In the genomic region with DNA sequence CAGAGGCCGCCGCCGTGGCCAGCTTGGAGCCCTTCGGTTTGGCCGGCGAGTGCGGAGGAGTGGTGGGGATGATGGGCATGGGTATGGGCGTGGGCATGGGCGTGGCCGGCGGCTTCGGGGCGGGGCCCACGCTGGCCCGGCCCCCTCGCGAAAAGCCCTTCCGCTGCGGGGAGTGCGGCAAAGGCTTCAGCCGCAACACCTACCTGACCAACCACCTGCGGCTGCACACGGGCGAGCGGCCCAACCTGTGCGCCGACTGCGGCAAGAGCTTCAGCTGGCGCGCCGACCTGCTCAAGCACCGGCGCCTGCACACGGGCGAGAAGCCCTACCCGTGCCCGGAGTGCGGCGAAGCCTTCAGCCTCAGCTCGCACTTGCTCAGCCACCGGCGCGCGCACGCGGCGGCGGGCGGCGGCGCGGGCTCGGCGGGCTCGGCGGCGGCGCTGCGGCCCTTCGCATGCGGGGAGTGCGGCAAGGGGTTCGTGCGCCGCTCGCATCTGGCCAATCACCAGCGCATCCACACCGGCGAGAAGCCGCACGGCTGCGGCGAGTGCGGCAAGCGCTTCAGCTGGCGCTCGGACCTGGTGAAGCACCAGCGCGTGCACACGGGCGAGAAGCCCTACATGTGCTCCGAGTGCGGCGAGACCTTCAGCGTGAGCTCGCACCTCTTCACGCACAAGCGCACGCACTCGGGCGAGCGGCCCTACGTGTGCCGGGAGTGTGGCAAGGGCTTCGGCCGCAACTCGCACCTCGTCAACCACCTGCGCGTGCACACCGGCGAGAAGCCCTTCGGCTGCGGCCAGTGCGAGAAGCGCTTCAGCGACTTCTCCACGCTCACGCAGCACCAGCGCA, we compare ENCODE assay signal across 7 mouse cellular contexts. TPM values are rescaled to one million over a fixed set of nuclear protein-coding genes. Genes with fewer than 3 reads are reported as not detected.
DNase-seq lines count a peak whose midpoint lies in the region; ATAC-seq lines count a peak whose summit lies in the region.

No protein-coding gene starts in this region.

- no peaks in the 10 kb centered on the region for H3K9me3 ChIP-seq in intestine, embryonic 16.5 days (ENCODE audit: control insufficient read depth, low read length)
- H3K9me3 ChIP-seq in limb, embryonic 10.5 days (replicated peaks) = no peaks in the 10 kb centered on the region
- no peaks in the 10 kb centered on the region for H3K9me3 ChIP-seq in midbrain, embryonic 12.5 days

- H3K27me3 ChIP-seq in intestine, embryonic 16.5 days (replicated peaks; ENCODE audit: control insufficient read depth, insufficient read depth, low read length) = 0 out of 2 replicates have a peak, but pooled peaks cover 2% of the 10 kb centered on the region
- H3K27me3 ChIP-seq in limb, embryonic 10.5 days (ENCODE audit: low read depth, poor library complexity, severe bottlenecking) = peaks cover 58% of the 10 kb centered on the region
- H3K27me3 ChIP-seq in midbrain, embryonic 12.5 days = peaks cover 49% of the 10 kb centered on the region

- peak overlapping the region; percentile 72 for H3K9ac ChIP-seq in intestine, embryonic 16.5 days (ENCODE audit: low read depth, low read length)
- peak overlapping the region; percentile 50 for H3K9ac ChIP-seq in midbrain, embryonic 12.5 days (replicated peaks)

- peak; percentile 91 for DNase-seq in adrenal gland, postnatal 10 days
- DNase-seq in embryo, embryonic 10.5 days (ENCODE audit: low spot score) = peak; percentile 82
- peak; percentile 80 for DNase-seq in gastrocnemius, postnatal 25 days
- peak; percentile 90 for DNase-seq in limb, embryonic 10.5 days (ENCODE audit: low spot score)
- peak; percentile 19 to 59 for DNase-seq in spleen, postnatal 10 days (ENCODE audit: low spot score in 2 of 2)

- H3K27ac ChIP-seq in intestine, embryonic 16.5 days (ENCODE audit: low read length) = no peak overlapping the region
- no peak overlapping the region for H3K27ac ChIP-seq in limb, embryonic 10.5 days
- H3K27ac ChIP-seq in midbrain, embryonic 12.5 days (replicated peaks) = 0 out of 2 replicates have a peak overlapping the region, but pooled peaks have one; percentile 15

- peak overlapping the region; percentile 98 for H3K4me2 ChIP-seq in intestine, embryonic 16.5 days (ENCODE audit: low read depth, low read length)
- H3K4me2 ChIP-seq in midbrain, embryonic 12.5 days (replicated peaks) = peak overlapping the region; percentile 97

- H3K4me3 ChIP-seq in intestine, embryonic 16.5 days (ENCODE audit: low read length) = peak overlapping the region; percentile 70
- peak overlapping the region; percentile 68 for H3K4me3 ChIP-seq in limb, embryonic 10.5 days
- H3K4me3 ChIP-seq in midbrain, embryonic 12.5 days = peak overlapping the region; percentile 59

- under 1% methylated on average over 106 of the region's 110 CpGs for WGBS in intestine, embryonic 16.5 days
- WGBS in limb, embryonic 10.5 days = 5% methylated on average over 106 of the region's 110 CpGs
- under 1% methylated on average over 110 of the region's 110 CpGs for WGBS in midbrain, embryonic 12.5 days

- peak; percentile 96 for ATAC-seq in intestine, embryonic 16.5 days
- ATAC-seq in midbrain, embryonic 12.5 days (ENCODE audit: low FRiP score, low read depth) = peak; percentile 95

- H3K4me1 ChIP-seq in intestine, embryonic 16.5 days (ENCODE audit: control insufficient read depth, insufficient read depth, low read length) = peaks cover 18% of the 10 kb centered on the region
- peaks cover 21% of the 10 kb centered on the region for H3K4me1 ChIP-seq in limb, embryonic 10.5 days
- H3K4me1 ChIP-seq in midbrain, embryonic 12.5 days = peaks cover 19% of the 10 kb centered on the region

- no peaks in the 10 kb centered on the region; the same call in 1 of the 2 replicates for H3K36me3 ChIP-seq in intestine, embryonic 16.5 days (ENCODE audit: control insufficient read depth, insufficient read depth, low read length)
- peaks cover 9% of the 10 kb centered on the region for H3K36me3 ChIP-seq in limb, embryonic 10.5 days
- 0 out of 2 replicates have a peak, but pooled peaks cover 3% of the 10 kb centered on the region for H3K36me3 ChIP-seq in midbrain, embryonic 12.5 days

RNA-seq across cellular contexts. Expression of gene Gm4450, which starts 29.1 kb away (rescaled TPM):
- total RNA-seq in adrenal gland, postnatal 10 days (2021) = 1 to 10 TPM; 1.2 TPM
- total RNA-seq in gastrocnemius, postnatal 25 days (2021) = not detected
- not detected in 2 replicates for polyA plus RNA-seq in intestine, embryonic 16.5 days (2015; fragmentation: Nextera tagmentation; extraction: Ambion mirVana)
- not detected in 2 replicates for polyA plus RNA-seq in limb, embryonic 10.5 days (2016; fragmentation: Nextera tagmentation; extraction: Ambion mirVana)
- not detected in 2 replicates for polyA plus RNA-seq in midbrain, embryonic 12.5 days (2016; fragmentation: Nextera tagmentation; extraction: Ambion mirVana)

RNA-seq across cellular contexts. Expression of gene Zfp697, which starts 45.6 kb away (rescaled TPM):
- total RNA-seq in adrenal gland, postnatal 10 days (2021) = 1 to 10 TPM; 3.0 to 3.8 TPM
- total RNA-seq in gastrocnemius, postnatal 25 days (2021) = 1 to 10 TPM in 1 of 2 experiments, under 1 TPM in 1; 0.88 to 1.0 TPM
- polyA plus RNA-seq in intestine, embryonic 16.5 days (2015; fragmentation: Nextera tagmentation; extraction: Ambion mirVana) = 6.1 and 7.4 TPM in 2 replicates
- polyA plus RNA-seq in limb, embryonic 10.5 days (2016; fragmentation: Nextera tagmentation; extraction: Ambion mirVana) = 7.8 and 9.4 TPM in 2 replicates
- 9.9 and 10.1 TPM in 2 replicates for polyA plus RNA-seq in midbrain, embryonic 12.5 days (2016; fragmentation: Nextera tagmentation; extraction: Ambion mirVana)

Comparison
In these comparisons a context has a peak if more than half of its experiments do, and no peak if none do; other contexts are left out.
1. DNase-seq: peak in every context shown above with its lines; median percentile 91 in adrenal gland, postnatal 10 days; 90 in limb, embryonic 10.5 days; 82 in embryo, embryonic 10.5 days; 80 in gastrocnemius, postnatal 25 days; 39 in spleen, postnatal 10 days.